Mouse (Mus musculus) liver, embryonic 15.5 days (tissue): ENCODE measurements around the gene Magi1. TPM values are rescaled to one million over a fixed set of nuclear protein-coding genes. Genes with fewer than 3 reads are reported as not detected.

ENCODE experiments used
- ATAC-seq: fragments of 200-750 bp; cut with Nextera tagmentation; 2 replicates; pipeline ENCODE4 v1.8.0; 2017; ENCODE audit warnings: moderate number of reproducible peaks, mild to moderate bottlenecking, moderate library complexity; ENCODE audit not compliant: insufficient read depth
- H3K27ac ChIP-seq: fragments of 300-500 bp; sonication (generic); replicated peaks from 2 replicates; pipeline ENCODE4 v1.5.1; 2015; ENCODE audit warnings: mild to moderate bottlenecking, inconsistent platforms
- H3K27me3 ChIP-seq: fragments of 300-500 bp; sonication (generic); 2 replicates; pipeline ENCODE4 v1.6.1; 2015; ENCODE audit warnings: mild to moderate bottlenecking, inconsistent platforms
- H3K36me3 ChIP-seq: fragments of 300-500 bp; sonication (generic); replicated peaks from 2 replicates; pipeline ENCODE4 v1.6.1; 2015; ENCODE audit warnings: moderate library complexity, mild to moderate bottlenecking, inconsistent platforms
- H3K4me1 ChIP-seq: fragments of 300-500 bp; sonication (generic); replicated peaks from 2 replicates; pipeline ENCODE4 v1.6.1; 2015; ENCODE audit warnings: inconsistent platforms
- H3K4me2 ChIP-seq: fragments of 300-500 bp; sonication (generic); 2 replicates; pipeline ENCODE4 v1.6.1; 2015; ENCODE audit warnings: moderate library complexity, mild to moderate bottlenecking, inconsistent platforms
- H3K4me3 ChIP-seq: fragments of 300-500 bp; sonication (generic); replicated peaks from 2 replicates; pipeline ENCODE4 v1.5.1; 2015; ENCODE audit warnings: mild to moderate bottlenecking, inconsistent platforms
- H3K9ac ChIP-seq: fragments of 300-500 bp; sonication (generic); 2 replicates; pipeline ENCODE4 v1.6.1; 2015; ENCODE audit warnings: moderate library complexity, mild to moderate bottlenecking, inconsistent platforms
- H3K9me3 ChIP-seq: fragments of 300-500 bp; sonication (generic); replicated peaks from 2 replicates; pipeline ENCODE4 v1.6.1; 2016; ENCODE audit warnings: inconsistent platforms
- WGBS: fragments of 180-500 bp; shearing (Covaris S2); methylation state at CpG from one replicate; pipeline ENCODE4 v1.1.7; 2015; ENCODE audit warnings: mixed read lengths; ENCODE audit not compliant: insufficient replicate concordance; 5-methylcytosine and 5-hydroxymethylcytosine counted together
- polyA plus RNA-seq: library from polyadenylated mRNA; unstranded; fragments of >200 nt; fragmentation: Nextera tagmentation; extraction: Ambion mirVana; gene quantifications from 2 replicates; pipeline ENCODE4 v1.2.1, GENCODE M21; 2015

The Magi1 gene
- polyA plus RNA-seq, 1 experiment from 2014 or later = 1.1 TPM

GRCm38 (mm10) chr6:93912582-93913225, 371.0 kb downstream of the Magi1 start:
- Histone ChIP-seq H3K27ac (no peak overlapping the region), H3K4me2 (no peak overlapping the region), H3K9me3 (no peaks in the 10 kb centered on the region), H3K27me3 (peaks cover 20% of the 10 kb centered on the region; the same call in 1 of the 2 replicates), H3K4me3 (no peak overlapping the region), H3K9ac (no peak overlapping the region), H3K4me1 (no peaks in the 10 kb centered on the region), H3K36me3 (no peaks in the 10 kb centered on the region)
- no peak for ATAC-seq
- WGBS = 10% methylated on average over 20 of the region's 20 CpGs

GRCm38 (mm10) chr6:93912003-93912581, 371.6 kb downstream of the Magi1 start:
- no peak for ATAC-seq
- no peak overlapping the region for H3K4me2 ChIP-seq
- no peaks in the 10 kb centered on the region for H3K36me3 ChIP-seq
- no peaks in the 10 kb centered on the region for H3K9me3 ChIP-seq
- no peaks in the 10 kb centered on the region for H3K4me1 ChIP-seq
- peaks cover 20% of the 10 kb centered on the region; the same call in 1 of the 2 replicates for H3K27me3 ChIP-seq
- H3K27ac ChIP-seq = no peak overlapping the region
- H3K4me3 ChIP-seq = no peak overlapping the region
- WGBS = 30% methylated on average over 8 of the region's 8 CpGs
- H3K9ac ChIP-seq = no peak overlapping the region

GRCm38 (mm10) chr6:93911420-93911819, 372.3 kb downstream of the Magi1 start:
- no peak overlapping the region for H3K9ac ChIP-seq
- WGBS = 55% methylated on average over 2 of the region's 2 CpGs
- no peak for ATAC-seq
- no peaks in the 10 kb centered on the region for H3K9me3 ChIP-seq
- no peak overlapping the region for H3K4me3 ChIP-seq
- H3K27me3 ChIP-seq = peaks cover 20% of the 10 kb centered on the region; the same call in 1 of the 2 replicates
- H3K27ac ChIP-seq = no peak overlapping the region
- no peaks in the 10 kb centered on the region for H3K4me1 ChIP-seq
- no peaks in the 10 kb centered on the region for H3K36me3 ChIP-seq
- no peak overlapping the region for H3K4me2 ChIP-seq

GRCm38 (mm10) chr6:93909976-93910375, 373.7 kb downstream of the Magi1 start:
- Histone ChIP-seq H3K36me3 (no peaks in the 10 kb centered on the region), H3K27ac (no peak overlapping the region), H3K9me3 (no peaks in the 10 kb centered on the region), H3K4me3 (no peak overlapping the region), H3K9ac (no peak overlapping the region), H3K4me2 (no peak overlapping the region), H3K27me3 (peaks cover 20% of the 10 kb centered on the region; the same call in 1 of the 2 replicates), H3K4me1 (no peaks in the 10 kb centered on the region)
- no peak for ATAC-seq
- 62% methylated on average over 4 of the region's 4 CpGs for WGBS

- no peaks in the 10 kb centered on the region for H3K36me3 ChIP-seq
- no peak overlapping the region for H3K27ac ChIP-seq
- WGBS = 49% methylated on average over 2 of the region's 2 CpGs
Measured at GRCm38 (mm10) chr6:93904987-93905386, 378.7 kb downstream of the Magi1 start.

GRCm38 (mm10) chr6:93902239-93902638, 381.5 kb downstream of the Magi1 start:
- Histone ChIP-seq H3K9me3 (no peaks in the 10 kb centered on the region), H3K27ac (no peak overlapping the region), H3K4me3 (no peak overlapping the region), H3K9ac (no peak overlapping the region), H3K4me2 (no peak overlapping the region), H3K27me3 (no peaks in the 10 kb centered on the region), H3K4me1 (no peaks in the 10 kb centered on the region; the same call in 1 of the 2 replicates), H3K36me3 (no peaks in the 10 kb centered on the region)
- 43% methylated on average over 2 of the region's 2 CpGs for WGBS
- ATAC-seq = no peak

More at GRCm38 (mm10) chr6:93904987-93905386, 378.7 kb downstream of the Magi1 start:
- Histone ChIP-seq H3K4me1 (no peaks in the 10 kb centered on the region; the same call in 1 of the 2 replicates), H3K4me2 (no peak overlapping the region), H3K9me3 (no peaks in the 10 kb centered on the region), H3K27me3 (no peaks in the 10 kb centered on the region), H3K4me3 (no peak overlapping the region), H3K9ac (no peak overlapping the region)
- ATAC-seq = no peak

GRCm38 (mm10) chr6:93901408-93901807, 382.3 kb downstream of the Magi1 start:
- H3K36me3 ChIP-seq = no peaks in the 10 kb centered on the region
- H3K27me3 ChIP-seq = no peaks in the 10 kb centered on the region
- H3K27ac ChIP-seq = no peak overlapping the region
- H3K4me1 ChIP-seq = no peaks in the 10 kb centered on the region; the same call in 1 of the 2 replicates
- H3K4me2 ChIP-seq = no peak overlapping the region
- 51% methylated on average over 2 of the region's 2 CpGs for WGBS
- no peak overlapping the region for H3K9ac ChIP-seq
- H3K4me3 ChIP-seq = no peak overlapping the region
- H3K9me3 ChIP-seq = no peaks in the 10 kb centered on the region
- ATAC-seq = no peak

GRCm38 (mm10) chr6:93897512-93897911, 386.2 kb downstream of the Magi1 start:
- 57% methylated on average over 2 of the region's 2 CpGs for WGBS
- Histone ChIP-seq H3K9me3 (no peaks in the 10 kb centered on the region), H3K4me3 (no peak overlapping the region), H3K9ac (no peak overlapping the region), H3K36me3 (no peaks in the 10 kb centered on the region), H3K4me2 (no peak overlapping the region), H3K27ac (no peak overlapping the region), H3K4me1 (no peaks in the 10 kb centered on the region; the same call in 1 of the 2 replicates), H3K27me3 (no peaks in the 10 kb centered on the region)
- ATAC-seq = no peak

- Histone ChIP-seq H3K4me2 (no peak overlapping the region), H3K4me1 (no peaks in the 10 kb centered on the region; the same call in 1 of the 2 replicates), H3K4me3 (no peak overlapping the region), H3K36me3 (no peaks in the 10 kb centered on the region), H3K27me3 (no peaks in the 10 kb centered on the region), H3K9me3 (no peaks in the 10 kb centered on the region), H3K27ac (no peak overlapping the region), H3K9ac (no peak overlapping the region)
- no peak for ATAC-seq
- WGBS = 59% methylated on average over 2 of the region's 2 CpGs
Measured at GRCm38 (mm10) chr6:93895721-93896120, 388.0 kb downstream of the Magi1 start.

- H3K4me1 ChIP-seq = no peaks in the 10 kb centered on the region; the same call in 1 of the 2 replicates
- H3K4me3 ChIP-seq = no peak overlapping the region
- no peaks in the 10 kb centered on the region for H3K36me3 ChIP-seq
- no peaks in the 10 kb centered on the region for H3K9me3 ChIP-seq
- no peaks in the 10 kb centered on the region for H3K27me3 ChIP-seq
- WGBS = 58% methylated on average over 7 of the region's 7 CpGs
- no peak overlapping the region for H3K9ac ChIP-seq
- H3K4me2 ChIP-seq = no peak overlapping the region
- H3K27ac ChIP-seq = no peak overlapping the region
- no peak for ATAC-seq
Measured at GRCm38 (mm10) chr6:93893956-93894355, 389.8 kb downstream of the Magi1 start.

- no peak overlapping the region for H3K4me3 ChIP-seq
- 47% methylated on average over 5 of the region's 5 CpGs for WGBS
- ATAC-seq = no peak
Measured at GRCm38 (mm10) chr6:93892922-93893321, 390.8 kb downstream of the Magi1 start.

More at GRCm38 (mm10) chr6:93892922-93893321, 390.8 kb downstream of the Magi1 start:
- H3K36me3 ChIP-seq = no peaks in the 10 kb centered on the region
- no peaks in the 10 kb centered on the region for H3K27me3 ChIP-seq
- H3K9ac ChIP-seq = no peak overlapping the region
- H3K4me1 ChIP-seq = no peaks in the 10 kb centered on the region; the same call in 1 of the 2 replicates
- H3K4me2 ChIP-seq = no peak overlapping the region
- H3K27ac ChIP-seq = no peak overlapping the region
- no peaks in the 10 kb centered on the region for H3K9me3 ChIP-seq
